Mouse (Mus musculus) skeletal muscle tissue, postnatal 0 days (tissue): Measurements from ENCODE around the gene Osbpl6. TPM values are rescaled to one million over a fixed set of nuclear protein-coding genes. Genes with fewer than 3 reads are reported as not detected.

ENCODE experiments used
- microRNA-seq, 2 experiments: library from miRNA; unstranded; fragments of <30 nt; microRNA quantifications; one replicate each; pipeline ENCODE4; 2016
- polyA plus RNA-seq: library from polyadenylated mRNA; unstranded; fragments of >200 nt; fragmentation: Nextera tagmentation; extraction: Ambion mirVana; gene quantifications from 2 replicates; pipeline ENCODE4 v1.2.1, GENCODE M21; 2015

Gene Osbpl6
- polyA plus RNA-seq = 2.0 and 2.3 TPM in 2 replicates

DNA sequence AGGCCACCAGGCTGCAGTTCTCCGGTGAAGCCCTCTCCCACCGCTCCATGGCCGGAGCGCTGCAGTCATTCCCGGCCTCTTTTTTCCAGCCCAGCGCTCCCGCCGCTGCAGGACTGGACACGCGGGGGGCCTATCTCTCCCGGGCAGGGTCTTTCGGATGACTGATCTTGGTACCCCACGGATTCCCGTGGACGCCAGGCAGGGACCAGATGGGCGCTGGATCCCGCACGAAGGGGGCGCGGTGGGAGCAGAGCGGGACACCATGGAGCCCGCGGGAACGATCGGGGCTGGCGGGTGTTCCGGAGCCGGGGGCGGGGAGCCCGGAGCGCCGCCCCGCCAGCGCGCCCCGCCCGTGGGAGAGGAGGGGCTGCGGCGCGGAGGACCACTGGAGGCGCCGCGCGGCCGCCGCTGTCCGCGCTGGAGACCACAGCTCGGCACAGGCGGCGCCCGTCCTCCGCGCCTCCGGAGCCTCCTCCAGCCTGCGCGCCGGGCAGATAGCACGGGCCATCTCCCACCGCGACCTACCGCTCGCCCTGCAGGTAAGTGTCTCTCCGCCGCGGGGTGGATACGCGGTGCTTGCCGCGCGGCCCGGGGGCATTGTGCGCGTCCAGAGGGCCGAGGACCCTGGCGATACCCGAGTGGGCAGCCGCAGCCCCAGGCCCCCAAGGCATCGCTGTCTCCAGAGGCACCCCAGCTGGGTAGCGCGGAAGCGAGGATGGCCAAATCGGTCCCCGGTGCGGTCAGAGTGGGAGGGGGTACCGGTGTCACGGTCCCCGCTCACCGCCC, at the start of gene Osbpl6:
Gene Osbpl6 (plus strand): TSS at position 358 of the 786 bp plus-strand sequence.

DNA sequence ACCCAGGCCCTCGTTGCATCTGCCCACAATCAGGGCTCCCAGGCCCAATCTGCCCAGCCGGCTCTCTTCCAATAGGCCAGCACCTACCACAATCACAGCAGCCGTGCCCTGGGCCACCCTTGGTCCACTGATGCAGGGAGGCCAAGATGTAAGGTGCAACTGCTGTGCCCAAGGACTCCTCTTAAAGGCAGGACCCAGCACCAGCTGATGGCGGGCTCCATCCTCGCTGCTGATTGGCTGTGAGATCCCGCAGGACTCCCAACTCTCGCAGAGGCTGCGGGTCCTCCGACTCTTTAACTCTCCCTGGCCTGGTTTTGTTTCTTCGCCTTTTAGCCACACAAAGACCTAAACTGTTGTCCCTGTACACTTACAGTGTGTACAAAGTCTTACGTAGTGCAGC, 46.1 kb upstream of the Osbpl6 start, which contains the start of gene Cyct:
Gene Cyct (minus strand): TSS at position 225 of the 400 bp plus-strand sequence.

DNA sequence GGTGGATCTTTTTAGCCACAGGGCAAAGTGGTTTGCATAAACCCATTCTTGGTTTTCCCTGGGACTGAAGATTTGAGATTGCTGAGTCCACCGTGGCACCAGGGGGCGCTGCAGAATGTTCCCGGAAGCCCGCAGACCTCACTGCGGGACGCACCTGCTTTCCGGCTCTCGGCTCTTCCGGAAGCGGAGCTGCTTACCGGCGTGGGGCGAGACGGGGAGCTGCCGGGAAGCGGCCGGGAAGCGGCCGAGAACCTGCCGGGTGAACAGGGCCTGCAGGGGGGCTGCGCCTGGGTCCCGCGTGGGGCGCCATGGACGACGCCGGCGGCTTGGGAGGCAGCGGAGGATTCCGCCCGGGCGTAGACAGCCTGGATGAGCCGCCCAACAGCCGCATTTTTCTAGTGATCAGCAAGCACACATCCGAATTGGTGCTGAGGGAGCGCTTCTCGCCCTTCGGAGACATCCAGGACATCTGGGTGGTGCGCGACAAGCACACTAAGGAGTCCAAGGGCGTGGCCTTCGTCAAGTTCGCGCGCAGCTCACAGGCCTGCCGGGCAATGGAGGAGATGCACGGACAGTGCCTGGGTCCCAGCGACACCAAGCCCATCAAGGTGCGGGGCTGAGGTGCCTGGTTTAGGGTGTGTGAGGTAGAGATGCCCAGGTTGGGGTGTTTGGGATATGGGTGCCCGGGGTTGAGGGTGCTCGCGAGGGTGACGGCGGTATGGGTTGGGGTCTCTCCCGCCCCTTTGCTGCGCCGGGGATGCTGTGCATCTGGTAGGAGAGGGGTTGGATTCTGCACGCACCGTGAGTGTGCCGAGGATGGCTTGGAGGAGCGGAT, 36.3 kb upstream of the Osbpl6 start, which contains the start of gene Rbm45:
Gene Rbm45 (plus strand): TSS at position 164 of the 835 bp plus-strand sequence.

DNA sequence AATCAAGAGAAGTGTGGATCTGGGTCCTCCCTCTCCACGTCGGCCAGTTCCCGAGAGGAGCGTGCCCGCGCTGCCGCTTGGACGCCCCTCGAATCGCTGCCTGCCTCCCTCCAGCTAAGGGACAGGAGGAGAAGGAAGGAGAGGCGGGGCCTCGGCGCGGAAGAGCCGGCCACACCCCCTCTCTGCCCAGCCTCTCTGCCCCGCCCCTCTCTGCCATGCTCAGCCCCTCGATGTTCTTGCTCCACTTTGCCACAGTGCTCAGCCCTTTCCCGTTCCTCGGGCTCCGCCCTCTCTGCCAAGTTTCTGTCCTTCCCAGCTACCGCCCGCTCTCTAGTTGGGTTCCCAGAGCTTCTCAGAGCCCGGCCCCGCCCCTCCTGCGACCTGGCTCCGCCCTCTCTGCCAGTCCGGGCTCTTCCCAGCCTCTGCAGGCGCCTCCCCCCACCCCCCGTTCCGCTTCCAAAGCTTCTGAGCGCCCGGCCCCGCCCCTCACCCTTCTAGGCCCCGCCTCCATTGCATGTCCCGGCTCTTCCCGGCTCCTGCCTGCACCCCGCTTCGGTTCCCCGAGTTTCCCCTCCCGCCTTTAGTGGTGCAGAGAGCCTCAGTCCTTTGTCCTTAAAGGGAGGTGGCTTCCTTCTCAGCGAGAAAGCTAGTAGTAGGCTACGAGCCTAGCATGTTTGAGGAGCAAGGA, 241.7 kb downstream of the Osbpl6 start, which contains the start of the genes Prkra and Pjvk:
Gene Prkra (minus strand): TSS at position 133 of the 688 bp plus-strand sequence.
Gene Pjvk (plus strand): TSS at position 594 of the 688 bp plus-strand sequence.

Small RNA genes within 50 kb of the gene (microRNA-seq; reads per million reads assigned to microRNA genes)
- 0 reads per million in 2 experiments for gene Gm23164

Other genes starting within 250 kb of the Osbpl6 start
- 0.05 and 0.10 TPM in 2 replicates for gene Pde11a, start 67.7 kb upstream of the Osbpl6 start, polyA plus RNA-seq
- gene Cyct, start 46.1 kb upstream of the Osbpl6 start, polyA plus RNA-seq = not detected in 2 replicates
- gene Rbm45, start 36.5 kb upstream of the Osbpl6 start, polyA plus RNA-seq = 7.4 and 8.6 TPM in 2 replicates
- 16.7 and 18.9 TPM in 2 replicates for gene Prkra, start 241.5 kb downstream of the Osbpl6 start, polyA plus RNA-seq
- gene Pjvk, start 242.0 kb downstream of the Osbpl6 start, polyA plus RNA-seq = 0.28 and 0.40 TPM in 2 replicates